Mouse (Mus musculus): ENCODE results near the gene Mepce. TPM values are rescaled to one million over a fixed set of nuclear protein-coding genes. Genes with fewer than 3 reads are reported as not detected.
A peak's percentile ranks its signal among the peaks of the same experiment; 100 is the strongest.

Gene Mepce
- total and polyA plus RNA-seq, 2 experiments from 2014 or later: 17.6 to 46.0 TPM

DNA sequence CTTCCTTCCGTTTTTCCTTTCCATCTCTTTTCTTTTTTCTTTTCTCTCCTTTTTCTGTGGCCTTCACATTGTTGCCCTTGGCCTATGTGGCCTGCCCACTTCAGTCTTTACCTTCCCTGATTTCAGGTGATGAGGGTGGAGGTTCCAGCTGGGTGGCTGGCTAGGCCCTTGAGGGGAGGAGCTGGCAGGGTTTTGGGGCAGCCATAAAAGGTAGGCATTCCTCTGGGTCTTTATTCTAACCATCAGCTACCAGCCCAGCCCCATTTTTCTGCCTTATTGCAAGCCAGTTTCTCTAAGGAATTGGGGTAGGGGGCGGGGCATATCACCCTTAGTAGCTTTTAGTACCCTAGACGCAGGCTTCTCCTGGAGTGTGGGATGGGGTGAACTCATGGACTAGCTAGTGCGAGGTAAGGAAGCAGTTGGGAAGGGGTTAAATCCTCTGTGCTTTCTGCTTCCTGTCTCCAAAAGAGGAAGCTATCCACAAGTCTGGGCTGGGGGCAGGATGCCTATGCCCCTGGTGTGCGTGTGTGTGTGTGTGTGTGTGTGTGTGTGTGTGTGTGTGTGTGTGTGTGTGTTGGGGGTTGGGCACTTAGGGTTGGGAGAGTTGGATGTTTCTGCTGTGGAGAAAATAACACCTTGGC lies 39.2 kb downstream of the Mepce start:
- DNase-seq (ENCODE audit: low spot score) (no peak), ATAC-seq (ENCODE audit: low FRiP score) (no peak)
- 40% methylated on average over 5 of the region's 5 CpGs for WGBS
- Histone ChIP-seq H3K27me3 (ENCODE audit: insufficient read depth, low read length) (no peaks in the 10 kb centered on the region), H3K9me3 (ENCODE audit: low read length) (no peaks in the 10 kb centered on the region), H3K4me2 (ENCODE audit: low read depth, low read length, poor library complexity, severe bottlenecking) (peak overlapping the region; percentile 99), H3K27ac (ENCODE audit: low read depth, low read length) (0 out of 2 replicates have a peak overlapping the region, but pooled peaks have one; percentile 26), H3K4me3 (ENCODE audit: low read depth, low read length) (peak overlapping the region; percentile 60), H3K9ac (replicated peaks; ENCODE audit: low read length, poor library complexity, severe bottlenecking) (peak overlapping the region; percentile 52), H3K4me1 (ENCODE audit: insufficient read depth, low read length) (peaks cover 5% of the 10 kb centered on the region; the same call in 1 of the 2 replicates), H3K36me3 (ENCODE audit: insufficient read depth, low read length) (peaks cover 10% of the 10 kb centered on the region)
- no peak for TF ChIP-seq CTCF (IDR thresholded peaks at IDR 0.05)

DNA sequence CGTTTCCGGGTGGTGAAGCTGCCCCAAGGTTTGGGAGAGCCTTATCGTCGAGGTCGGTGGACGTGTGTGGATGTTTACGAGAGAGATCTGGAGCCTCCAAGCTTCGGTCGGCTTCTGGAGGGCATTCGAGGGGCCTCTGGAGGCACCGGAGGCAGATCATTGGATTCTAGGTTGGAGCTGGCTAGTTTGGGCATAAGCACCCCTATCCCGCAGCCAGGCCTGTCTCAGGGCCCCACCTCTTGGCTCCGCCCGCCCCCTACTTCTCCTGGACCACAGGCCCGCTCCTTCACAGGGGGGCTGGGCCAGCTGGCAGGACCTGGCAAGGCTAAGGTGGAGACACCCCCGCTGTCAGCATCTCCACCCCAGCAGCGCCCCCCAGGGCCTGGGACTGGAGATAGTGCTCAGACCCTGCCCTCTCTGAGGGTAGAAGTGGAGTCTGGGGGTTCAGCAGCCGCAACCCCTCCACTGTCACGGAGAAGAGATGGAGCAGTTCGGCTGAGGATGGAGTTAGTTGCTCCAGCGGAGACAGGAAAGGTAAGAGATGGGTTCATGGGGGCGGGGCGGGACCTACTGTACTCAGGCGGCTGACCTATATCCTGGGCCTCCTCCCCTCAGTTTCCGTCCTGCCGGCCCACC lies 40.0 kb downstream of the Mepce start:
- peak overlapping the region; percentile 60 for H3K4me3 ChIP-seq (ENCODE audit: low read depth, low read length)

DNA sequence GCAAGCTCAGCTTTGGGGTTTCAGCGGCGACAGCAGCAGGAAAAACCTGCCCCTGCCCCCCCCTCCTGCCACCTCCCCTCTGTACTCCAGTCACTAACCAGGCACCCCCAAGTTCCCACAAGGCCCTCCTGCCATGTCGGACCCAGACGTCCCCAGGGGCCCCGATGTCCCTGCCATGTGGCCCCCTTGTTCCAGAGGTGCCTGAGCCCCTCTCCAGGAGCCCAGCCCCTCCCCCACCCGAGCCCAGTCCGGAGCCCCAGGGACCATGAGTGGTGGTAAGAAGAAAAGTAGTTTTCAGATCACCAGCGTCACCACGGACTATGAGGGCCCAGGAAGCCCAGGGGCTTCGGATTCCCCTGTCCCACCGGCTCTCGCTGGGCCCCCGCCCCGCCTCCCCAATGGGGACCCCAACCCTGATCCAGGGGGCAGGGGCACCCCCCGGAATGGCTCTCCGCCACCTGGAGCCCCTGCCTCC lies 40.6 kb downstream of the Mepce start:
- peaks cover 5% of the 10 kb centered on the region; the same call in 1 of the 2 replicates for H3K4me1 ChIP-seq (ENCODE audit: insufficient read depth, low read length)
- H3K4me2 ChIP-seq (ENCODE audit: low read depth, low read length, poor library complexity, severe bottlenecking): peak overlapping the region; percentile 99
- H3K4me3 ChIP-seq (ENCODE audit: low read depth, low read length): peak overlapping the region; percentile 60
- H3K27me3 ChIP-seq (ENCODE audit: insufficient read depth, low read length): no peaks in the 10 kb centered on the region
- no peaks in the 10 kb centered on the region for H3K9me3 ChIP-seq (ENCODE audit: low read length)
- H3K36me3 ChIP-seq (ENCODE audit: insufficient read depth, low read length): peaks cover 6% of the 10 kb centered on the region
- H3K9ac ChIP-seq (replicated peaks; ENCODE audit: low read length, poor library complexity, severe bottlenecking): peak overlapping the region; percentile 70
- peak overlapping the region; percentile 72 for H3K27ac ChIP-seq (ENCODE audit: low read depth, low read length)
- no peak for ATAC-seq (ENCODE audit: low FRiP score)
- WGBS: 2% methylated on average over 16 of the region's 16 CpGs
- DNase-seq (ENCODE audit: low spot score): no peak
- no peak for TF ChIP-seq CTCF (IDR thresholded peaks at IDR 0.05)

More for the DNA sequence above, 40.0 kb downstream of the Mepce start:
- DNase-seq (ENCODE audit: low spot score): no peak
- WGBS: 4% methylated on average over 24 of the region's 26 CpGs
- Histone ChIP-seq H3K4me2 (ENCODE audit: low read depth, low read length, poor library complexity, severe bottlenecking) (peak overlapping the region; percentile 99), H3K9me3 (ENCODE audit: low read length) (no peaks in the 10 kb centered on the region), H3K4me1 (ENCODE audit: insufficient read depth, low read length) (peaks cover 5% of the 10 kb centered on the region; the same call in 1 of the 2 replicates), H3K36me3 (ENCODE audit: insufficient read depth, low read length) (peaks cover 6% of the 10 kb centered on the region), H3K9ac (replicated peaks; ENCODE audit: low read length, poor library complexity, severe bottlenecking) (peak overlapping the region; percentile 70), H3K27me3 (ENCODE audit: insufficient read depth, low read length) (no peaks in the 10 kb centered on the region), H3K27ac (ENCODE audit: low read depth, low read length) (peak overlapping the region; percentile 72; the same call in 1 of the 2 replicates)
- ATAC-seq (ENCODE audit: low FRiP score): no peak
- TF ChIP-seq CTCF (IDR thresholded peaks at IDR 0.05): peak; percentile 21

DNA sequence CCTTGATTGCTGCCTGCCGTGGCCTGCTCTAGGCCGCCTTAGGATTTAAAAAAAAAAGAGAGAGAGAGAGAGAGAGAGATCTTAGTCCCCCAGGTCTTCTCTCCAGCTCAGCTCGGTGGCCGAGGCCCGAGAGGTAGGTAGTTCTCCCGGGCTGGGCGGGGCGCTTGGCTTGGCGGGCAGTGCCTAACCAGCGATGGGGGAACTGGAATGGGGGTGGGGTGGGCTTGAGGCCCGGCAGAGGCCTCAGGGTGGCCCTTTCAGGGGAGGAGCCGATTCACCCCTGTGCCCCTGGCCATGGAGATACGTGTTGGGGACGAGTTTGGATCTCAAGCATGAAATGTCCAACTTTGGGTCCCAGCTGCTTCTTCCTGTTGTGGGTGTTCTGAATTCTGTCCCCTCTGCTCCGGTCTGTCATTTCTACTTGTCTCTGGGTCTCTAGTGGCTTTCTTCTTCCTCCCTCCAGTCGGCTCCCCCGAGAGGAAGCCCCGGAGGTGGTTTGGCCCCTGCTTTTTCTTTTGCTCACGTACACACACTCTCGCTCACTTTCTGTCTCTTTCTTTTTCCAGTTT lies 41.1 kb downstream of the Mepce start:
- Histone ChIP-seq H3K4me3 (ENCODE audit: low read depth, low read length) (peak overlapping the region; percentile 60), H3K9ac (replicated peaks; ENCODE audit: low read length, poor library complexity, severe bottlenecking) (peak overlapping the region; percentile 70), H3K27ac (ENCODE audit: low read depth, low read length) (peak overlapping the region; percentile 72), H3K9me3 (ENCODE audit: low read length) (no peaks in the 10 kb centered on the region), H3K36me3 (ENCODE audit: insufficient read depth, low read length) (peaks cover 5% of the 10 kb centered on the region; the same call in 1 of the 2 replicates), H3K4me1 (ENCODE audit: insufficient read depth, low read length) (peaks cover 5% of the 10 kb centered on the region; the same call in 1 of the 2 replicates), H3K4me2 (ENCODE audit: low read depth, low read length, poor library complexity, severe bottlenecking) (peak overlapping the region; percentile 99), H3K27me3 (ENCODE audit: insufficient read depth, low read length) (no peaks in the 10 kb centered on the region)
- DNase-seq (ENCODE audit: low spot score): no peak
- no peak for TF ChIP-seq CTCF (IDR thresholded peaks at IDR 0.05)
- WGBS: 2% methylated on average over 19 of the region's 20 CpGs
- no peak for ATAC-seq (ENCODE audit: low FRiP score)

DNA sequence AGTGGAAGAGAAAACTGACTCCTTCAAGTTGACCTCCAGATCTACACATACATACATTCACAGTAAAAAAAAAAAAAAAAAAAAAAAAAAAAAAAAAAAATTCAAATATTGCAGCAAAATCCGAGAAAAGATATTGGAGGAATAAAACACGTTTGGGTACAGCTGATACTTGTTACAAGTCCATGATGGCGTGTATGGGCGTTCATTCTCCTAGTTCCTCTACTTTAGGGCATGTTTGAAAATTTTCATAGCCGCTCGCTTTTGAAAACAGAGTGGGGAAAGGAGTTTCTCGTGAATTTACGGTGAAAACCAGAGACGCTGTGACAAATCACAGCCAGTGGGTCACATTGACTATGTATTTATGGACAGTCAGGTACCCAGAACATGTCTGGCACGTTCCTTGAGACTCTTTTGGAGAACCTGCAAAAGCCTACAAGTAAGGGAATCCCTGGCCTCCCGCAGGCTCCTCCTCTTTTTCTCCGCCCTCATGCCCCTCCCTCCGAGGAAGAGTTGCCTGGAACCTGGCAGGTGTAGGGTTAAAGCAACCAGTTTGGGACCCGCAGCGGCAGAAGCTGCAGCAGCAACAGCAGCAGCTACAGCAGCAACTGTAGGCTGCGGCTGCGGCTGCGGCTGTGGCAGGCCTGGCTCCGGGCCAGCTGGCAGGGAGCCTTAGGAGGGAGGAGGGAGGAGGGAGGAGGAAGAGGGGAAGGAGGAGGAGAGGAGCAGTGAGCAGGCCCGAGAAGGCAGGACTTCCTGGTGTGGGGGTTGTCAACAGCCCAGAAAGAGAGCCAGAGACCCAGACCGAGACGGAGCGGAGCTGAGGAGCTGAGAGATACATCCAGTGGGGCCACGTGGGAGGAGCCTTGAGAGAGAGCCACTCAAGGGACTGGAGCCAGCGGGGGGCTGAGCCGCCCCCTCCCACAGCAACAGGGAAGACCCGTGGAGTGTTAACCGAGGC lies 42.0 kb downstream of the Mepce start, which contains the start of gene Tsc22d4:
TSS of gene Tsc22d4 (plus strand) at position 517 of the 958 bp plus-strand sequence.
- no peaks in the 10 kb centered on the region for H3K36me3 ChIP-seq (ENCODE audit: insufficient read depth, low read length)
- no peak for TF ChIP-seq CTCF (IDR thresholded peaks at IDR 0.05)
- ATAC-seq (ENCODE audit: low FRiP score) (peak; percentile 50), DNase-seq (ENCODE audit: low spot score) (peak; percentile 94)
- 4% methylated on average over 28 of the region's 28 CpGs for WGBS
- no peaks in the 10 kb centered on the region for H3K9me3 ChIP-seq (ENCODE audit: low read length)
- peak within 1 kb of the TSS; percentile 99 for H3K4me2 ChIP-seq (ENCODE audit: low read depth, low read length, poor library complexity, severe bottlenecking)
- H3K27me3 ChIP-seq (ENCODE audit: insufficient read depth, low read length): no peaks in the 10 kb centered on the region
- peak within 1 kb of the TSS; percentile 72 for H3K27ac ChIP-seq (ENCODE audit: low read depth, low read length)
- H3K4me3 ChIP-seq (ENCODE audit: low read depth, low read length): peak within 1 kb of the TSS; percentile 60
- peak within 1 kb of the TSS; percentile 70 for H3K9ac ChIP-seq (replicated peaks; ENCODE audit: low read length, poor library complexity, severe bottlenecking)
- H3K4me1 ChIP-seq (ENCODE audit: insufficient read depth, low read length): peaks cover 5% of the 10 kb centered on the region; the same call in 1 of the 2 replicates

Data from midbrain, postnatal 0 days (tissue).